Mouse (Mus musculus) limb, embryonic 13.5 days (tissue): Measurements from ENCODE around the gene Pbld2. TPM values are rescaled to one million over a fixed set of nuclear protein-coding genes. Genes with fewer than 3 reads are reported as not detected.
"Not testable (repeated sequence)": the region's sequence is repeated elsewhere in the genome, so short reads cannot be mapped to it uniquely, and the experiment has no call there.

ENCODE experiments used
- ATAC-seq: fragments of 200-750 bp; cut with Nextera tagmentation; 2 replicates; pipeline ENCODE4 v1.8.0; 2017; ENCODE audit warnings: low read depth, moderate number of reproducible peaks, moderate TSS enrichment; ENCODE audit not compliant: low FRiP score
- H3K27ac ChIP-seq: fragments of 300-500 bp; sonication (generic); 2 replicates; pipeline ENCODE4 v1.5.1; 2015; ENCODE audit warnings: inconsistent platforms, mild to moderate bottlenecking, moderate library complexity
- H3K27me3 ChIP-seq: fragments of 300-500 bp; sonication (generic); 2 replicates; pipeline ENCODE4 v1.6.1; 2015; ENCODE audit warnings: mild to moderate bottlenecking, inconsistent platforms
- H3K36me3 ChIP-seq: fragments of 300-500 bp; sonication (generic); 2 replicates; pipeline ENCODE4 v1.6.1; 2015; ENCODE audit warnings: inconsistent platforms, mild to moderate bottlenecking, moderate library complexity
- H3K4me1 ChIP-seq: fragments of 300-500 bp; sonication (generic); 2 replicates; pipeline ENCODE4 v1.6.1; 2015; ENCODE audit warnings: inconsistent platforms
- H3K4me2 ChIP-seq: fragments of 300-500 bp; sonication (generic); replicated peaks from 2 replicates; pipeline ENCODE4 v1.6.1; 2015; ENCODE audit warnings: inconsistent platforms, mild to moderate bottlenecking, moderate library complexity
- H3K4me3 ChIP-seq: fragments of 300-500 bp; sonication (generic); 2 replicates; pipeline ENCODE4 v1.5.1; 2015; ENCODE audit warnings: moderate library complexity, mild to moderate bottlenecking, inconsistent platforms
- H3K9ac ChIP-seq: fragments of 300-500 bp; sonication (generic); 2 replicates; pipeline ENCODE4 v1.6.1; 2015; ENCODE audit warnings: mild to moderate bottlenecking, inconsistent platforms
- H3K9me3 ChIP-seq: fragments of 300-500 bp; sonication (generic); 2 replicates; pipeline ENCODE4 v1.6.1; 2016; ENCODE audit warnings: inconsistent platforms
- WGBS: fragments of 180-500 bp; shearing (Covaris S2); methylation state at CpG from one replicate; pipeline ENCODE4 v1.1.7; 2015; 5-methylcytosine and 5-hydroxymethylcytosine counted together
- polyA plus RNA-seq: library from polyadenylated mRNA; unstranded; fragments of >200 nt; fragmentation: Nextera tagmentation; extraction: Ambion mirVana; gene quantifications from 2 replicates; pipeline ENCODE4 v1.2.1, GENCODE M21; 2015

The Pbld2 gene
- polyA plus RNA-seq, 1 experiment from 2014 or later: 0.98 TPM

DNA sequence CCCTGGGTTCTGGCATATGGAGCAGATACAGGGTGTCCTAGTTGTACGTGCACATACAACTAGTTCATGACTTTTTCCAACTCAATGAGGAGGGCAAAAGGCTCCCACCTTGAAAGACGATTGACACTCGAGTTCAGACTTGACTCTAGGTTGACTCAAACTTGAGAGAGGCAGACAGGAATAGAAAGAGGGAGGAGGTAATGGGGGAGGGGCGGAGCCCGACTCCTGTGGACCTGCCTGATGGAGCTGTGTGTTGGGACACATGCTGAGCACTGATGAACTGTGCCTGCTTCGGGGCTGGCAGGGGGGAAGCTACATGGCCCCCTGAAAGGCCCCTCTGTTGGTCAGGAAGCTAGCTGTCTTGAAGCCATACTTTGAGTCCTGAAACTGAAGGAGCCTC lies 28.9 kb downstream of the Pbld2 start:
- Histone ChIP-seq H3K4me3 (no peak overlapping the region), H3K4me2 (no peak overlapping the region), H3K27me3 (no peaks in the 10 kb centered on the region), H3K4me1 (no peaks in the 10 kb centered on the region), H3K9me3 (no peaks in the 10 kb centered on the region), H3K27ac (no peak overlapping the region), H3K9ac (no peak overlapping the region), H3K36me3 (no peaks in the 10 kb centered on the region)
- WGBS: 56% methylated on average over 6 of the region's 6 CpGs
- ATAC-seq: no peak

GRCm38 (mm10) chr10:63054071-63054470 lies 30.0 kb downstream of the Pbld2 start:
- not testable (repeated sequence) for H3K36me3 ChIP-seq, H3K27me3 ChIP-seq
- 78% methylated on average over 6 of the region's 6 CpGs for WGBS

DNA sequence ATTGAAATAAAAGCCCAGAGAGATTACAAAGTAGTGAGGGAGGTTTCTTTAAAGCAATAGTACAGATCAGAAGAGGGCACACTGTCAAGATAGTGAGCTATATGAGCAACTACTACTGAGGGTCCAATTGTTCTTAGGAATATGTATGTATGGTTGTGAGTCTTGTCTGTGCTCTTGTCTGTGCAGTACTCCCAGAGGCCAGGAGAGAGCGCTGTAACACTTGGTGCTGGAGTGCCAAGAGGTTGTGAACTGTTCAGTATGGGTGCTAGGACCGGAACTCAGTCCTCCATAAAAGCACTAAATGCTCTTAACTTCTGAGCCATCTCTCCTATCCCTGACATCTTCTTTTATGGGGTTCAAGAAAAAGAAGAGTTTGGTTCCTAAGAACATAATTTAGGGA lies 30.5 kb downstream of the Pbld2 start:
- Histone ChIP-seq H3K4me1 (no peaks in the 10 kb centered on the region), H3K36me3 (no peaks in the 10 kb centered on the region), H3K9me3 (no peaks in the 10 kb centered on the region), H3K9ac (no peak overlapping the region), H3K4me2 (no peak overlapping the region), H3K27ac (no peak overlapping the region), H3K27me3 (no peaks in the 10 kb centered on the region), H3K4me3 (no peak overlapping the region)
- ATAC-seq: no peak
- 77% methylated on average over 2 of the region's 2 CpGs for WGBS

More at GRCm38 (mm10) chr10:63054071-63054470, 30.0 kb downstream of the Pbld2 start:
- not testable (repeated sequence) for H3K27ac ChIP-seq, H3K9me3 ChIP-seq, H3K9ac ChIP-seq, H3K4me3 ChIP-seq, H3K4me2 ChIP-seq, ATAC-seq, H3K4me1 ChIP-seq

GRCm38 (mm10) chr10:63056966-63057750 lies 33.0 kb downstream of the Pbld2 start:
- H3K27me3 ChIP-seq: no peaks in the 10 kb centered on the region
- H3K4me1 ChIP-seq: no peaks in the 10 kb centered on the region
- H3K9ac ChIP-seq: no peak overlapping the region
- WGBS: 31% methylated on average over 24 of the region's 24 CpGs
- H3K9me3 ChIP-seq: no peaks in the 10 kb centered on the region
- H3K4me2 ChIP-seq: 0 out of 2 replicates have a peak overlapping the region, but pooled peaks have one; percentile 9
- peak; percentile 44; the same call in 1 of the 2 replicates for ATAC-seq
- no peak overlapping the region for H3K4me3 ChIP-seq
- no peaks in the 10 kb centered on the region for H3K36me3 ChIP-seq
- no peak overlapping the region for H3K27ac ChIP-seq

GRCm38 (mm10) chr10:63059862-63060261 lies 35.7 kb downstream of the Pbld2 start, which contains the start of gene Pbld1:
Gene Pbld1 (plus strand): TSS chr10:63060162.
- 81% methylated on average over 2 of the region's 2 CpGs for WGBS
- Histone ChIP-seq H3K9me3 (no peaks in the 10 kb centered on the region), H3K4me1 (no peaks in the 10 kb centered on the region), H3K36me3 (no peaks in the 10 kb centered on the region), H3K27ac (no peak within 1 kb of the TSS), H3K4me3 (no peak within 1 kb of the TSS), H3K27me3 (no peaks in the 10 kb centered on the region), H3K4me2 (no peak within 1 kb of the TSS), H3K9ac (no peak within 1 kb of the TSS)
- no peak for ATAC-seq

DNA sequence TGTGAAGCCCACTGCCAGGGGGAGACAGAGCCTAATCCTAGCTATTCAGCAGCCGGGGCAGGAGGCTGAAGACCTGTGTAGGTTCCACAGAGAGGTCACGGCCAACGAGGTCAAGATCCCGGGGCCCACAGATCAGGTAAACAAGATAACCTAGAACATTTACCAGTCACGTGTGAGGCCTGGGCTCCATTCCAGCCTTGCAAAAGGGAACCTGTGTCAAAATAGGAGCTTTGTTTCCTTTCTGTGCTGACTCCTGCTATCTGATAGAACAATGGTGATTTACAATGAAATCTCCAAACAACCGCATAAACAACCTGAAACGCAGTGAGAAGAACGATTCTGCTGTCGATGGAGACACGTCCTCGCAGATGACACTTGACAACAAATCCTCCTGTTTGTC lies 36.3 kb downstream of the Pbld2 start:
- no peak overlapping the region for H3K4me2 ChIP-seq
- ATAC-seq: no peak
- no peaks in the 10 kb centered on the region for H3K9me3 ChIP-seq
- no peak overlapping the region for H3K9ac ChIP-seq
- H3K27me3 ChIP-seq: no peaks in the 10 kb centered on the region
- H3K4me3 ChIP-seq: no peak overlapping the region
- no peak overlapping the region for H3K27ac ChIP-seq
- WGBS: 74% methylated on average over 11 of the region's 11 CpGs
- H3K36me3 ChIP-seq: no peaks in the 10 kb centered on the region
- H3K4me1 ChIP-seq: no peaks in the 10 kb centered on the region

DNA sequence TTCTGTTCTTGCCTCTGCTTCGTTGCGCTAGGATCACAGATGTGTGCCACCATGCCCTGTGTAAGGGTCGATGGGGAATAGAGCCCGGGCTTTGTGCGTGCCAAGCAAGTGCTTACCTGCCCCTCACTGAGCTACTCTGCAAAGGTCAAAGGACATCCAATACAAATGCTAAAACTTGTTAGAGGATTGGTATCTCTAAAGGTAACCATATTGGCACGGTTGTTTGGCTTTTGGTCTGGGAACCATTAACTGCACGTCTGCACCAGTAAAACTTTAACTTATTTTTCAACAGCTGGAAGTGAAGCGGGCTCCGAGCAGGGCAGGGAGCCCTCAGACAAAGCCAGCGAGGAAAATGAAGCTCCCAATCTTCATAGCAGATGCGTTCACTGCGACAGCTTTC lies 37.2 kb downstream of the Pbld2 start:
- H3K9me3 ChIP-seq: no peaks in the 10 kb centered on the region
- ATAC-seq: no peak
- no peaks in the 10 kb centered on the region for H3K36me3 ChIP-seq
- H3K4me1 ChIP-seq: no peaks in the 10 kb centered on the region
- no peak overlapping the region for H3K9ac ChIP-seq
- no peak overlapping the region for H3K27ac ChIP-seq
- 63% methylated on average over 12 of the region's 12 CpGs for WGBS
- no peak overlapping the region for H3K4me3 ChIP-seq
- H3K4me2 ChIP-seq: no peak overlapping the region
- no peaks in the 10 kb centered on the region for H3K27me3 ChIP-seq

DNA sequence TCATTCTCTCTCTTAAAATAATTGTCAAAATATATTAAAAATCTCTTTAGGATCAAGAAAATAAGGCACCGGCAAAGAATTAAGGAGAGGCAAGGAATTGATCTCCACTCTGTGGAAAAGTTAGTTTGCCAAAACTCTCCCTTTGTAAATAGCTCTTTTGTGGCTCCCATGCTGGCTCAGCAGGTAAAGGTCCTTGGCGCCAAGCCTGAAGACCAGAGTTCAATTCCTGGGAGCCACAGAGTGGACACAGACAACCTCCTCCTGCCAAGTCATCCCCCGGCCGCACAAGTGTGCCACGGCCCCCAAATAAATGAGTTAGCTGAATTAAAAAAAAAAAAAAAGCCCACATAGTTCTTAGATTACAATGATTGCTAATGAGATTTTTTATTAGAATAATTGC lies 38.6 kb downstream of the Pbld2 start:
- no peak for ATAC-seq
- no peak overlapping the region for H3K4me2 ChIP-seq
- H3K9ac ChIP-seq: no peak overlapping the region
- no peak overlapping the region for H3K4me3 ChIP-seq
- 90% methylated on average over 5 of the region's 5 CpGs for WGBS
- H3K9me3 ChIP-seq: no peaks in the 10 kb centered on the region
- H3K4me1 ChIP-seq: no peaks in the 10 kb centered on the region
- no peak overlapping the region for H3K27ac ChIP-seq
- H3K36me3 ChIP-seq: no peaks in the 10 kb centered on the region
- H3K27me3 ChIP-seq: no peaks in the 10 kb centered on the region

- WGBS: 89% methylated on average over 7 of the region's 7 CpGs
- no peaks in the 10 kb centered on the region for H3K9me3 ChIP-seq
- H3K27ac ChIP-seq: no peak overlapping the region
- no peaks in the 10 kb centered on the region for H3K4me1 ChIP-seq
- no peak overlapping the region for H3K4me3 ChIP-seq
- H3K4me2 ChIP-seq: no peak overlapping the region
- no peaks in the 10 kb centered on the region for H3K27me3 ChIP-seq
- no peak for ATAC-seq
- no peak overlapping the region for H3K9ac ChIP-seq
- no peaks in the 10 kb centered on the region for H3K36me3 ChIP-seq
Measured at GRCm38 (mm10) chr10:63063365-63063764, 39.2 kb downstream of the Pbld2 start.

GRCm38 (mm10) chr10:63064516-63064915 lies 40.4 kb downstream of the Pbld2 start:
- Histone ChIP-seq H3K4me1 (no peaks in the 10 kb centered on the region), H3K36me3 (no peaks in the 10 kb centered on the region), H3K27ac (no peak overlapping the region), H3K27me3 (no peaks in the 10 kb centered on the region), H3K9me3 (no peaks in the 10 kb centered on the region), H3K4me3 (no peak overlapping the region), H3K4me2 (no peak overlapping the region), H3K9ac (no peak overlapping the region)
- WGBS: 83% methylated on average over 9 of the region's 9 CpGs
- no peak for ATAC-seq

- no peak for ATAC-seq
- no peak overlapping the region for H3K27ac ChIP-seq
- no peaks in the 10 kb centered on the region for H3K36me3 ChIP-seq
- no peak overlapping the region for H3K4me3 ChIP-seq
- H3K4me1 ChIP-seq: no peaks in the 10 kb centered on the region
- no peaks in the 10 kb centered on the region for H3K9me3 ChIP-seq
- H3K9ac ChIP-seq: no peak overlapping the region
- 47% methylated on average over 8 of the region's 8 CpGs for WGBS
- H3K4me2 ChIP-seq: no peak overlapping the region
- H3K27me3 ChIP-seq: no peaks in the 10 kb centered on the region
Measured at GRCm38 (mm10) chr10:63065561-63065960, 41.4 kb downstream of the Pbld2 start.

GRCm38 (mm10) chr10:63065988-63066387 lies 41.9 kb downstream of the Pbld2 start:
- H3K27me3 ChIP-seq: no peaks in the 10 kb centered on the region
- WGBS: 7% methylated on average over 5 of the region's 5 CpGs
- no peaks in the 10 kb centered on the region for H3K4me1 ChIP-seq
- ATAC-seq: no peak
- H3K9ac ChIP-seq: no peak overlapping the region
- no peaks in the 10 kb centered on the region for H3K36me3 ChIP-seq
- no peak overlapping the region for H3K4me3 ChIP-seq
- H3K4me2 ChIP-seq: no peak overlapping the region
- H3K27ac ChIP-seq: no peak overlapping the region
- no peaks in the 10 kb centered on the region for H3K9me3 ChIP-seq

- Histone ChIP-seq H3K27me3 (peaks cover 12% of the 10 kb centered on the region), H3K27ac (no peak overlapping the region), H3K4me1 (peaks cover 7% of the 10 kb centered on the region), H3K36me3 (no peaks in the 10 kb centered on the region), H3K4me2 (no peak overlapping the region), H3K9me3 (no peaks in the 10 kb centered on the region), H3K9ac (no peak overlapping the region), H3K4me3 (no peak overlapping the region)
- WGBS: 79% methylated on average over 10 of the region's 10 CpGs
- no peak for ATAC-seq
Measured at GRCm38 (mm10) chr10:63086304-63086703, 62.2 kb downstream of the Pbld2 start.
